Mouse (Mus musculus): ENCODE measurements around the gene Cfap45.
A peak's percentile ranks its signal among the peaks of the same experiment; 100 is the strongest.

The Cfap45 gene

GRCm38 (mm10) chr1:172562641-172563464, 42.3 kb downstream of the Cfap45 start:
- peak; percentile 26 to 41 for DNase-seq (ENCODE audit: low spot score in 2 of 2)

- DNase-seq (ENCODE audit: low spot score in 2 of 2): no peak
Observed at GRCm38 (mm10) chr1:172563465-172563828, 42.8 kb downstream of the Cfap45 start.

- DNase-seq (ENCODE audit: low spot score in 2 of 2): no peak
Observed at GRCm38 (mm10) chr1:172566131-172566530, 45.5 kb downstream of the Cfap45 start.

GRCm38 (mm10) chr1:172567758-172568157, 47.2 kb downstream of the Cfap45 start:
- no peak for DNase-seq (ENCODE audit: low spot score in 2 of 2)

GRCm38 (mm10) chr1:172580116-172580515, 59.5 kb downstream of the Cfap45 start:
- DNase-seq (ENCODE audit: low spot score in 2 of 2): no peak

- DNase-seq (ENCODE audit: low spot score in 2 of 2): no peak
Observed at GRCm38 (mm10) chr1:172582436-172582835, 61.8 kb downstream of the Cfap45 start.

GRCm38 (mm10) chr1:172584271-172584670, 63.7 kb downstream of the Cfap45 start:
- no peak for DNase-seq (ENCODE audit: low spot score in 2 of 2)

GRCm38 (mm10) chr1:172585026-172585425, 64.4 kb downstream of the Cfap45 start:
- DNase-seq (ENCODE audit: low spot score in 2 of 2): no peak

GRCm38 (mm10) chr1:172585612-172586567, 65.3 kb downstream of the Cfap45 start:
- no peak for DNase-seq (ENCODE audit: low spot score in 2 of 2)

- DNase-seq (ENCODE audit: low spot score in 2 of 2): peak in 1 of 2 experiments; percentile 41
Observed at GRCm38 (mm10) chr1:172590385-172590784, 69.8 kb downstream of the Cfap45 start, which contains the start of gene Slamf8. Gene Slamf8 (minus strand): TSS chr1:172590568.

- DNase-seq (ENCODE audit: low spot score in 2 of 2): no peak
Observed at GRCm38 (mm10) chr1:172593321-172593720, 72.7 kb downstream of the Cfap45 start.

- DNase-seq (ENCODE audit: low spot score in 2 of 2): no peak
Observed at GRCm38 (mm10) chr1:172593956-172594355, 73.4 kb downstream of the Cfap45 start.

- DNase-seq (ENCODE audit: low spot score in 2 of 2): peak in 1 of 2 experiments; percentile 39
Observed at GRCm38 (mm10) chr1:172594495-172594894, 73.9 kb downstream of the Cfap45 start.
